Comparison of ENCODE assay signal across 16 mouse cellular contexts in genomic region chr10:94858277-94859033, GRCm38 (mm10).
DNase-seq lines count a peak whose midpoint lies in the region; ATAC-seq lines count a peak whose summit lies in the region.
"Had no signal": no experiment of that assay in that cellular context is flagged by ENCODE, and none has a peak within 500 bp of the region (broad histone marks: within the 10 kb centered on the region; RNA-seq: fewer than 3 reads in every experiment).

No protein-coding gene starts in this region.

- DNase-seq in A20 (ENCODE audit: low read depth, low spot score) = peak; percentile 69
- peak; percentile 93 for DNase-seq in MEL-GATA-1-ER (ENCODE audit: extremely low read depth, low read depth)
- DNase-seq in ovary, postnatal 10 days (ENCODE audit: low spot score) = no peak
- DNase-seq in neural tube, embryonic 10.5 days (ENCODE audit: extremely low spot score, low spot score) = no peak
- no peak for DNase-seq in left cerebral cortex, adult 11 months (ENCODE audit: low spot score)
- no peak for DNase-seq in frontal cortex, postnatal 14 days (ENCODE audit: low spot score in 2 of 2)
- DNase-seq: adrenal gland, postnatal 36 days; cerebellum, adult 8-10 months; right cerebral cortex, postnatal 4 days had no signal

- peak; percentile 63 to 80 for ATAC-seq in hematopoietic stem cell, adult 5-6 weeks (replicated peaks in 1 of 2; ENCODE audit: insufficient read depth in 1 of 2, low FRiP score in 2 of 2, low TSS enrichment in 1 of 2, low read depth in 1 of 2, poor library complexity in 2 of 2, severe bottlenecking in 2 of 2)
- ATAC-seq in megakaryocyte, adult 5-6 weeks (ENCODE audit: poor library complexity, severe bottlenecking) = peak; percentile 68
- ATAC-seq: forebrain, embryonic 14.5 days; hindbrain, embryonic 16.5 days; intestine, postnatal 0 days; lung, postnatal 0 days; midbrain, embryonic 16.5 days had no signal

Comparison
In these comparisons a context has a peak if more than half of its experiments do, and no peak if none do; other contexts are left out.
1. DNase-seq: peak in A20 (single experiment) and MEL-GATA-1-ER (single experiment); none in ovary, postnatal 10 days (single experiment), neural tube, embryonic 10.5 days (single experiment), left cerebral cortex, adult 11 months (single experiment) and frontal cortex, postnatal 14 days (0 of 2).